Mouse (Mus musculus): ENCODE measurements at regions not wholly inside any gene's neighbourhood (a gene's known extent, or its start where the extent isn't known, plus 50 kb on each side); places are given as distances from the start of the nearest gene placed in this dataset.

DNA sequence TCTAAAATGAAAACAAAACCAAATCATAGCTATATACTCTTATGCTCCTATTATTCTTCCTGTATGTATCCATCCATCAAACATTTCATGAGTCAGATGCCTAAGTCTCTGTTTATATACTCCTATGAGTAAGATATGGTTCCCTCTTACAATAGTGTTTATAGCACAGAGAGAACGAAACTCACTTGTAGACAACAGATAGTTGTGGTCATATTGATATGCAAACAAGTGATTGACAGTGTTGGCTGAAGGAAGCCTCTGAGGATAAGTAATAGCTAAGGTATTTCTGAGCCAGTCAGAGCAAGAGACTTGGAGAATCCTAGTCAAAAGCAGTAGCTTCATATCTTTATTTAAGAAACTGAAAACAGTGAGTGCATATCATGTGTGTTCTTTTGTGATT, 354.4 kb upstream of the Cited2 start:
- H3K36me3 ChIP-seq (ENCODE audit: insufficient read depth, low read length): no peaks in the 10 kb centered on the region
- no peak for TF ChIP-seq CTCF (conservative IDR thresholded peaks at IDR 0.05; ENCODE audit: low read length)
- H3K4me1 ChIP-seq (replicated peaks; ENCODE audit: low read depth, low read length): no peaks in the 10 kb centered on the region
- H3K27me3 ChIP-seq (ENCODE audit: insufficient read depth, low read length): no peaks in the 10 kb centered on the region
- no peak overlapping the region for H3K4me3 ChIP-seq (replicated peaks; ENCODE audit: low read length)
- no peaks in the 10 kb centered on the region for H3K9me3 ChIP-seq (ENCODE audit: low read length)

DNA sequence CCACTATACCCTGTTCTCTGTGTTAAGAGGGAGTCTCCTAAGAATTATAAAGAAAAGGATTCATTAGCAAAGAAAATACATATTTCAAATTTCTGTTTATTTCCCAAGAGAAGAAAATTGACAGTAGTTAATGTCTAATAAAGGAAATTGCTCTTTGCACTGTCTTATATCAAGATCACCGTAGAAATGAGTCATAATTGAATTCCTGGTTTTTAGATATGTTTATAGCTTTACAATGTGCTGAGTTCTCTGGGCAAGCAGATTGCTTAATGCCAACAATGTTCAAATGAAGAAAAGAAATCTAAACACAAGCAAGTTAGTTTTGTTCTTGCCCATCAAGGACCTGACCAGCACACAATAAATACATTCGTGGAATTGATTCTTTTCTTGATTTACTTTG, 350.1 kb upstream of the Cited2 start:
- TF ChIP-seq CTCF (conservative IDR thresholded peaks at IDR 0.05; ENCODE audit: low read length) (no peak), POU5F1 (IDR thresholded peaks at IDR 0.05; ENCODE audit: borderline replicate concordance, low read length) (no peak), NANOG (IDR thresholded peaks at IDR 0.05; ENCODE audit: borderline replicate concordance, low read length) (no peak)
- no peaks in the 10 kb centered on the region for H3K27me3 ChIP-seq (ENCODE audit: insufficient read depth, low read length)
- no peaks in the 10 kb centered on the region for H3K4me1 ChIP-seq (replicated peaks; ENCODE audit: low read depth, low read length)
- H3K4me3 ChIP-seq (replicated peaks; ENCODE audit: low read length): no peak overlapping the region
- no peaks in the 10 kb centered on the region for H3K9me3 ChIP-seq (ENCODE audit: low read length)
- H3K36me3 ChIP-seq (ENCODE audit: insufficient read depth, low read length): no peaks in the 10 kb centered on the region

DNA sequence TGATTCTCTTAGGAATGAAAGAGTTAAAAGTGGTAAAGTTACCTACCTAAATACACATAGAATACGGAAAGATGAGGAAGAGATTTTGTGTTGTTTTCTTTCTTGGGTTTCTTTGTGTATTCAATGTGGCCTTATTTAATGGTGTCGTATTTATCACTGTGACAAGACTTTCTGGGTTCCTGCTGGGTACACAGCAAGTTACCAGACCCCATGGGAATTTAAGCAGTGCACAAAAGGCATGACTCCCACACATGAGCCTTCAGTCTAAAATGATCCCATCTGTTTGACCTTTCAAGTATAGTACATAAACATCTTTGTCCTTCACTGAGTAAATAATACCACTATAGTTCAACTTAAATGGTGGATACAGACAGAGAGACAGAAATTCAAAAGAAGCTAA, 349.0 kb upstream of the Cited2 start:
- Histone ChIP-seq H3K4me3 (replicated peaks; ENCODE audit: low read length) (no peak overlapping the region), H3K36me3 (ENCODE audit: insufficient read depth, low read length) (no peaks in the 10 kb centered on the region), H3K9me3 (ENCODE audit: low read length) (no peaks in the 10 kb centered on the region), H3K4me1 (replicated peaks; ENCODE audit: low read depth, low read length) (no peaks in the 10 kb centered on the region), H3K27me3 (ENCODE audit: insufficient read depth, low read length) (no peaks in the 10 kb centered on the region)
- TF ChIP-seq CTCF (conservative IDR thresholded peaks at IDR 0.05; ENCODE audit: low read length) (no peak), NANOG (IDR thresholded peaks at IDR 0.05; ENCODE audit: borderline replicate concordance, low read length) (no peak), POU5F1 (IDR thresholded peaks at IDR 0.05; ENCODE audit: borderline replicate concordance, low read length) (no peak)

DNA sequence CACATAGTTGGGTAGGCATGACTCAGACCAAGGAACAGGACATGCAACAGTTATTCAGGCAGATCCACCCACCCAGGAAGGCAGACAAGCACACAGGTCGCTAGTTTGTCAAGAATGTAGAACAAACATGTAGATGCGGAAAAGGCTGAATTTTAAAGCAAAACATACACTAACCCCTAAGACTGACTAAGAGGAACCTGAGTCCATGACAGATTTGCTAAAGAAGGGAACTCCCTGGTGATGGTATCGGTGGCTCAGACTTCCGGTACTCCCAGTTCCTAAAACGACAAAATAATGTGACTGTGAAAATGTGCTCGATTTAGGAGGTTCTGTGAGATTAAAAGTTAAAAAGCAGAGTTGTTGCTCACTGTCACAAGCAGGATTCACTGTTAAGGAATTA, 340.0 kb upstream of the Cited2 start:
- no peaks in the 10 kb centered on the region for H3K9me3 ChIP-seq (ENCODE audit: low read length)
- H3K36me3 ChIP-seq (ENCODE audit: insufficient read depth, low read length): no peaks in the 10 kb centered on the region
- H3K27me3 ChIP-seq (ENCODE audit: insufficient read depth, low read length): no peaks in the 10 kb centered on the region
- peaks cover 3% of the 10 kb centered on the region for H3K4me1 ChIP-seq (replicated peaks; ENCODE audit: low read depth, low read length)
- TF ChIP-seq NANOG (IDR thresholded peaks at IDR 0.05; ENCODE audit: borderline replicate concordance, low read length) (no peak), POU5F1 (IDR thresholded peaks at IDR 0.05; ENCODE audit: borderline replicate concordance, low read length) (no peak), CTCF (conservative IDR thresholded peaks at IDR 0.05; ENCODE audit: low read length) (no peak)
- no peak overlapping the region for H3K4me3 ChIP-seq (replicated peaks; ENCODE audit: low read length)

DNA sequence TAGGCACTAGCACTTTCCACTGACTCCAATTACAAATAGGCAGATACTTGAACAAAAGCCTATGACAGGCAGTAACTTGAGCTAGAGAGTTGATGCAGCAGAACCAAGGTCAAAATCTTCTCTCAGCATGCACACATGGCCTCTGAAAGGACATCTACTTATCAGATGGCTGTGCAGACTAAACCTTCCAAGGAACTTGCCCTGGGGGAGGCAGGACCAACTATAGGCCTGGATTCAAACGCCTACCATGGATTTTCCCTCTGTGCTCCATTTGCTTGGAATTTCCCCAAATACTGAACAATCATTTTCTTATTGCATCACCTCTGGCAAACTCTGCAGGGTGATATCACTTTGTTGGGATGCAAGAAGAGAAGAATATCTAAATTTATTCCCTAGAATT, 337.8 kb upstream of the Cited2 start:
- TF ChIP-seq POU5F1 (IDR thresholded peaks at IDR 0.05; ENCODE audit: borderline replicate concordance, low read length) (no peak), CTCF (conservative IDR thresholded peaks at IDR 0.05; ENCODE audit: low read length) (no peak), NANOG (IDR thresholded peaks at IDR 0.05; ENCODE audit: borderline replicate concordance, low read length) (no peak)
- Histone ChIP-seq H3K36me3 (ENCODE audit: insufficient read depth, low read length) (no peaks in the 10 kb centered on the region), H3K9me3 (ENCODE audit: low read length) (no peaks in the 10 kb centered on the region), H3K27me3 (ENCODE audit: insufficient read depth, low read length) (no peaks in the 10 kb centered on the region), H3K4me1 (replicated peaks; ENCODE audit: low read depth, low read length) (peaks cover 3% of the 10 kb centered on the region), H3K4me3 (replicated peaks; ENCODE audit: low read length) (no peak overlapping the region)

DNA sequence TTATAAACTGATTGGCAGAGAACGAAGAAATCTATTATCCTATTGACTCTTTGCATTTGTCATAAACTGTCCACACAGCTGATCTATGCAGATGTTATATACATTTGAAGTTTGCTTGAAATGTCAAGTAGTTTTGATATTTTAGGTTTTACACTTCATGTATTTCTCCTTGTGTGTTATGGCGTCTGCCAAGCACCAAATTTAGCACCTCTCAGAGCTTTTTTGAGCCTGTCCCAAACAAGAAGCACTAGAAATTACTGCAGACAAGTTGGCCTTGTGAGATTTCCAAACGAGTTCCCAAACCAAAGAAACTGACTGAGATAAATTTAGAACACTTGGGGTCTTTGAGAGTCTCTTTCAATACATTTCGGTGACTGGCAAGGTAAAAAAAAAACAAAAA, 335.7 kb upstream of the Cited2 start:
- peaks cover 19% of the 10 kb centered on the region for H3K9me3 ChIP-seq (ENCODE audit: low read length)
- no peak overlapping the region for H3K4me3 ChIP-seq (replicated peaks; ENCODE audit: low read length)
- no peaks in the 10 kb centered on the region for H3K27me3 ChIP-seq (ENCODE audit: insufficient read depth, low read length)
- H3K36me3 ChIP-seq (ENCODE audit: insufficient read depth, low read length): no peaks in the 10 kb centered on the region
- peaks cover 3% of the 10 kb centered on the region for H3K4me1 ChIP-seq (replicated peaks; ENCODE audit: low read depth, low read length)
- TF ChIP-seq NANOG (IDR thresholded peaks at IDR 0.05; ENCODE audit: borderline replicate concordance, low read length) (no peak), POU5F1 (IDR thresholded peaks at IDR 0.05; ENCODE audit: borderline replicate concordance, low read length) (no peak), CTCF (conservative IDR thresholded peaks at IDR 0.05; ENCODE audit: low read length) (no peak)

DNA sequence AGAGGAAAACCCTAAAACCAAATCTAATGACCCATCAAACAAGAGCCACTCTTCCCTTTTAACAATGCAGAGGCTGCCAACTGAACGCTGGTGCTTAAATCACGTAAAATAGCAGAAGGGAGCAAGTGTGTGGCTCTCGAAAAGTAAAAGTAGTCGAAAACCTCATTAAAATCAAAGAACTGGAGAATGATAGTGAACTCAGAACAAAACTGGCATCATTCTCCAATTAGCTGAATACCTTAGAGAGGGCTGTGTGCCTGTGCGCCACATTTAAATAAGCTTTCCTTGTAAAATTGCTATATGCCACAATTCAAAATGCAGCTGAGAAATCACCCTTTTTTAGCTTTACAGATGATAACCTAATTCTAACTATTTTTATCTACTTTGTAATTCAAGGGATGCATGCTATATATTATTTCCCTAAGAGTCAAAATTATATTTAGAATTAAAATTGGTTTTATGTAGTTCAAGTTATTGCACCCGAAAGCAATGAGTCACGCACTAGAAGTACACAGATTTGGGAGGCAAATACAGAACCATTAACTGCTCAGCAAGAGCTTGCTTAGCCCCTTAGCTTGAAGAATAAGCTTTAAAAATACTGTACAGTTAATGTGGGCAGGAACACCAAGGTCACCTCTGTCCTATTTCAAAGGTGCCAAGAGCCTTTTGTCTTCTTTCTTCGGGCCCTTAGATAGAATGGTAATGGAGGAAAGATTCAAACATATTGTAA, 327.4 kb upstream of the Cited2 start:
- no peaks in the 10 kb centered on the region for H3K36me3 ChIP-seq (ENCODE audit: insufficient read depth, low read length)
- H3K9me3 ChIP-seq (ENCODE audit: low read length): peaks cover 20% of the 10 kb centered on the region
- H3K27me3 ChIP-seq (ENCODE audit: insufficient read depth, low read length): no peaks in the 10 kb centered on the region
- TF ChIP-seq NANOG (IDR thresholded peaks at IDR 0.05; ENCODE audit: borderline replicate concordance, low read length): no peak
- TF ChIP-seq CTCF (conservative IDR thresholded peaks at IDR 0.05; ENCODE audit: low read length): no peak
- TF ChIP-seq POU5F1 (IDR thresholded peaks at IDR 0.05; ENCODE audit: borderline replicate concordance, low read length): no peak
- H3K4me1 ChIP-seq (replicated peaks; ENCODE audit: low read depth, low read length): peaks cover 13% of the 10 kb centered on the region
- H3K4me3 ChIP-seq (replicated peaks; ENCODE audit: low read length): no peak overlapping the region

DNA sequence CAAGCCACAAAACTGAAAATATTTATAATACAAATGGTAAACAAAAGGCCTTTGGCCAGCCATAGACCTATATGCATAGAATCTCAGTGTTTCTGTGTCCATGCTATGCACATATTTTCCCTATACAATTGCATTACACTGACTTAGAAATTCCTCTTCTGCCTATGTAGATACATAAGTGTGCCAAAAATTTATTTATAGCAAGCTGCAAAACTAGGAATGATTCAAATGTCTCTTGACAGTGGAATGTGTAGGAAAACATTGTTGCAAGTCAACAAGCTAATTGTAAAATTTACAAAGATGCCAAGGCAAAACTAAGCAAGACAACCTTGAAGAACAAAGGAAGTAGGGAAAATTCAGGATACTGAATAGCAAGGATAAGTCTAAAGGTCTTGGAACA, 319.1 kb upstream of the Cited2 start:
- H3K4me3 ChIP-seq (replicated peaks; ENCODE audit: low read length): no peak overlapping the region
- H3K9me3 ChIP-seq (ENCODE audit: low read length): no peaks in the 10 kb centered on the region
- H3K4me1 ChIP-seq (replicated peaks; ENCODE audit: low read depth, low read length): no peaks in the 10 kb centered on the region
- H3K27me3 ChIP-seq (ENCODE audit: insufficient read depth, low read length): no peaks in the 10 kb centered on the region
- TF ChIP-seq NANOG (IDR thresholded peaks at IDR 0.05; ENCODE audit: borderline replicate concordance, low read length) (no peak), CTCF (conservative IDR thresholded peaks at IDR 0.05; ENCODE audit: low read length) (no peak)
- H3K36me3 ChIP-seq (ENCODE audit: insufficient read depth, low read length): no peaks in the 10 kb centered on the region
